Mouse (Mus musculus): ENCODE data around the gene Nr4a2. TPM values are rescaled to one million over a fixed set of nuclear protein-coding genes. Genes with fewer than 3 reads are reported as not detected.

Gene Nr4a2
- total RNA-seq, 2 experiments from 2014 or later = 38.1 to 58.8 TPM

DNA sequence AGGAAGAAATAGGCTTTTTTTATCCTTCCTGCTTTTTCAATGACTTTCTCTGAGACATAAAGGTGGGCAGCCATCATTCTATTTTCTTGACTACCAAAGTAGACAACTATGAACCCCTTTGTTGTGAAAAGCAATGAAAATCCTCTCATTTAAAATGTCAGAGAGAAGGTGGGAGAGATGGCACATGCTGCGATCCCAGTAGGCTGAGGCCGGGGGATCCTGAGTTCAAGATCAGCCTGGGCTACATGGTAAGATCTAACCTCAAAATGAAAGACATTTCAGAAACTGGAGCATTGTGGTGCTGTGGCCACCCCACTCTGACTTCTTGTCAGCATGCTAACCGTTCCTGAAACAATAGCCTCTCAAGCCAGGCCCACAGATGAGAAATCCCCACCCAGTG is 23.6 kb downstream of the Nr4a2 start:
- no peak overlapping the region for H3K27ac ChIP-seq
- TF ChIP-seq CTCF (IDR thresholded peaks at IDR 0.05) = no peak
- intact Hi-C loops (cut with DNase I) = no loop called here
- no peak for DNase-seq (ENCODE audit: extremely low spot score in 1 of 2, low spot score in 2 of 2)
- H3K4me3 ChIP-seq = no peak overlapping the region

DNA sequence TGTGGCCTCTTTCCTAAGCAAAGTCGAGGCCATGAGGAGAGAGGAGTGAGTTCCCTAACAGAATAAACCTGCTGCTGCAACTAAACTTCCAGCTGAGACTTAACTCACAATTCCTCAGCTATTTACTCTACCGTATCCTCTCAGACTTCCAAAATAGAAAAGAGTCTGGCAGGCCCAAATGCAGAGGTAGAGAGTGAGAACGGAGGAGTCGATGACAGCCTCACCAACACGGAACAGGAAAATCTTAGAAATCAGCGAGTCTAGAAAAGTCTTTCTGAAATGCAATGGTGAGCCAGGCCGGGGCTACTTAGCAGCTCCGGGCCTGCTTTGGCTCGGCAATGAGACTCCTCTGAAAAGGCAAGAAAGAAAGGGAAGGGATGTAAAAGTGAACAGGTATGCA is 51.4 kb downstream of the Nr4a2 start:
- intact Hi-C loops (cut with DNase I) = no loop called here
- no peak for TF ChIP-seq CTCF (IDR thresholded peaks at IDR 0.05)
- peak in 1 of 2 experiments; percentile 13 for DNase-seq (ENCODE audit: extremely low spot score in 1 of 2, low spot score in 2 of 2)
- Histone ChIP-seq H3K27ac (no peak overlapping the region), H3K4me3 (no peak overlapping the region)

DNA sequence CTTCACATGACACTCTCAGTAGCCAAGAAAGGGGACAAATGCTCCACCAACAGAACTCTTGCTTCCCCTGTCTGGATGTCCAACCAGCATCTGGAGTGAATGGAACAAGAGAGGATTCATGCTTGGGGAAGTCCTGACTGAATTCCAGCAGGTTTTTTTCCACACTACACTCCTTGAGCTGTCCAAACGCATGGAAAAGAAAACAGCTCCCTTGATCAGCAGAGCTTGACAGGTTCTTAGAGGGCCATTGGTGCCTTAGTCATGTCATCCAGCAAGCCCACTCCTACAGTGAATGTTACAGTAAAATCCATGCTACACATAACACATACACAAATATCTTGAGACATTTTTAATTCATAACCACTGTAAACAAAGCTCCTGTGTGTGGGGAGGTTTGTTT is 60.3 kb downstream of the Nr4a2 start:
- H3K4me3 ChIP-seq = no peak overlapping the region
- DNase-seq (ENCODE audit: extremely low spot score in 1 of 2, low spot score in 2 of 2) = no peak
- TF ChIP-seq CTCF (IDR thresholded peaks at IDR 0.05) = no peak
- no peak overlapping the region for H3K27ac ChIP-seq
- intact Hi-C loops (cut with DNase I) = no loop called here

Other genes starting within 250 kb of the Nr4a2 start
- 10 to 100 TPM; 92.8 to 98.0 TPM for gene Gpd2, start 113.6 kb upstream of the Nr4a2 start, total RNA-seq (2021)

All from left cerebral cortex, adult 2 months (tissue).